Comparison of ENCODE assay signal across 13 mouse cellular contexts in genomic region chr5:18561911-18562310, GRCm38 (mm10).
"Had no signal": no experiment of that assay in that cellular context is flagged by ENCODE, and none has a peak within 500 bp of the region (broad histone marks: within the 10 kb centered on the region; RNA-seq: fewer than 3 reads in every experiment).

No protein-coding gene starts in this region.

- DNase-seq: gastrocnemius, adult 2 months; gastrocnemius, postnatal 10 days; gastrocnemius, postnatal 25 days; heart, adult 18-20 months; heart, postnatal 10 days; heart, postnatal 4 days; kidney, adult 11 months; kidney, adult 2 months; kidney, postnatal 10 days; kidney, postnatal 25 days; kidney, postnatal 4 days; liver; liver, embryonic 13.5 days had no signal
